Mouse (Mus musculus): ENCODE measurements around the gene Clmn.

DNA sequence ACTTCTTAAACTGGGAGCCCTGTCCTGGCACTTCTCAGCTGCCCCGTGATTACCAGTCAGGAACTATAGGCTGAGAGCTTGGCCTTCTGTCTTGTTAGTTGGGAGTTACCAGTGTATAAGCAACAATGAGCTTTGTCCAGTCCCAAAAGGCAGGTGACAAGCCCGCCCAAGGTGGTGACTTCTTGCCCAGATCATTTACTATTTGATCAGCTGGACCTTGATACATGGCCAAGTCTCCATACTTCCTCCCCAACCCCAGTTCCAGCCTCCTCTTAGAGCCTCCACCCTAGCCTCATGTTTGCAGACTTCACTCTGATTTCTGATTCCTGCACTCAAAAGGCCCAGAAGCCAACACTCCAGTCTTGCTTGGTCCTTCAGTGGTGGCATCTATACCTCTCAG lies 10.1 kb downstream of the Clmn start:
- no peak for TF ChIP-seq CTCF (IDR thresholded peaks at IDR 0.05; ENCODE audit: insufficient read depth, low read length)
- TF ChIP-seq POLR2A (IDR thresholded peaks at IDR 0.05; ENCODE audit: borderline replicate concordance, extremely low read depth, low read depth, low read length) = no peak

All from lung, adult 2 months (tissue).